Mouse (Mus musculus): ENCODE results near the gene Kcnn1. TPM values are rescaled to one million over a fixed set of nuclear protein-coding genes. Genes with fewer than 3 reads are reported as not detected.
"Not testable (repeated sequence)": the region's sequence is repeated elsewhere in the genome, so short reads cannot be mapped to it uniquely, and the experiment has no call there.

The Kcnn1 gene
- polyA plus RNA-seq, 1 experiment from 2014 or later, result 5.9 TPM

- Histone ChIP-seq H3K9me3 (no peaks in the 10 kb centered on the region), H3K27ac (peak overlapping the region; percentile 99), H3K4me3 (peak overlapping the region; percentile 93), H3K27me3 (ENCODE audit: poor library complexity, severe bottlenecking) (peaks cover 29% of the 10 kb centered on the region), H3K36me3 (replicated peaks) (peaks cover 36% of the 10 kb centered on the region), H3K4me1 (peaks cover 27% of the 10 kb centered on the region)
- under 1% methylated on average over 20 of the region's 20 CpGs for WGBS
- peak; percentile 83 for DNase-seq (ENCODE audit: extremely low spot score, low spot score)
Measured at GRCm38 (mm10) chr8:70897681-70898413, 34.8 kb upstream of the Kcnn1 start.

- WGBS, result under 1% methylated on average over 60 of the region's 60 CpGs
- DNase-seq (ENCODE audit: extremely low spot score, low spot score), result peak; percentile 95
- H3K27me3 ChIP-seq (ENCODE audit: poor library complexity, severe bottlenecking), result peaks cover 30% of the 10 kb centered on the region
- peak within 1 kb of the TSS; percentile 99 for H3K27ac ChIP-seq
- H3K4me3 ChIP-seq, result peak within 1 kb of the TSS; percentile 93
- no peaks in the 10 kb centered on the region for H3K9me3 ChIP-seq
- peaks cover 34% of the 10 kb centered on the region for H3K4me1 ChIP-seq
- peaks cover 38% of the 10 kb centered on the region for H3K36me3 ChIP-seq (replicated peaks)
Measured at GRCm38 (mm10) chr8:70897021-70897680, 34.1 kb upstream of the Kcnn1 start, which contains the start of gene Rpl18a. Gene Rpl18a (minus strand): TSS chr8:70897412.

- 5% methylated on average over 25 of the region's 25 CpGs for WGBS
- Histone ChIP-seq H3K4me1 (peaks cover 41% of the 10 kb centered on the region), H3K27ac (peak overlapping the region; percentile 99), H3K36me3 (replicated peaks) (peaks cover 38% of the 10 kb centered on the region), H3K27me3 (ENCODE audit: poor library complexity, severe bottlenecking) (peaks cover 36% of the 10 kb centered on the region), H3K9me3 (no peaks in the 10 kb centered on the region), H3K4me3 (peak overlapping the region; percentile 93)
- DNase-seq (ENCODE audit: extremely low spot score, low spot score), result no peak
Measured at GRCm38 (mm10) chr8:70896316-70897020, 33.4 kb upstream of the Kcnn1 start.

GRCm38 (mm10) chr8:70895571-70896259 is 32.7 kb upstream of the Kcnn1 start:
- H3K4me3 ChIP-seq, result peak overlapping the region; percentile 93
- not testable (repeated sequence) for H3K9me3 ChIP-seq; DNase-seq (ENCODE audit: extremely low spot score, low spot score)
- peaks cover 38% of the 10 kb centered on the region for H3K36me3 ChIP-seq (replicated peaks)
- 0 out of 2 replicates have a peak overlapping the region, but pooled peaks have one; percentile 99 for H3K27ac ChIP-seq
- H3K4me1 ChIP-seq, result peaks cover 47% of the 10 kb centered on the region
- 87% methylated on average over 24 of the region's 24 CpGs for WGBS
- peaks cover 43% of the 10 kb centered on the region for H3K27me3 ChIP-seq (ENCODE audit: poor library complexity, severe bottlenecking)

- WGBS, result 91% methylated on average over 8 of the region's 8 CpGs
- Histone ChIP-seq H3K36me3 (replicated peaks) (peaks cover 38% of the 10 kb centered on the region), H3K27me3 (ENCODE audit: poor library complexity, severe bottlenecking) (peaks cover 51% of the 10 kb centered on the region), H3K4me3 (peak overlapping the region; percentile 93), H3K9me3 (no peaks in the 10 kb centered on the region), H3K4me1 (peaks cover 47% of the 10 kb centered on the region), H3K27ac (no peak overlapping the region)
- no peak for DNase-seq (ENCODE audit: extremely low spot score, low spot score)
Measured at GRCm38 (mm10) chr8:70894771-70895545, 31.9 kb upstream of the Kcnn1 start.

GRCm38 (mm10) chr8:70894385-70894720 is 31.3 kb upstream of the Kcnn1 start:
- Histone ChIP-seq H3K4me3 (0 out of 2 replicates have a peak overlapping the region, but pooled peaks have one; percentile 7), H3K4me1 (peaks cover 47% of the 10 kb centered on the region), H3K27me3 (ENCODE audit: poor library complexity, severe bottlenecking) (peaks cover 57% of the 10 kb centered on the region), H3K36me3 (replicated peaks) (peaks cover 38% of the 10 kb centered on the region), H3K27ac (no peak overlapping the region), H3K9me3 (no peaks in the 10 kb centered on the region)
- no peak for DNase-seq (ENCODE audit: extremely low spot score, low spot score)
- WGBS, result 68% methylated on average over 2 of the region's 2 CpGs

- no peaks in the 10 kb centered on the region for H3K9me3 ChIP-seq
- peaks cover 46% of the 10 kb centered on the region for H3K4me1 ChIP-seq
- peaks cover 62% of the 10 kb centered on the region for H3K27me3 ChIP-seq (ENCODE audit: poor library complexity, severe bottlenecking)
- peak overlapping the region; percentile 43; the same call in 1 of the 2 replicates for H3K4me3 ChIP-seq
- H3K27ac ChIP-seq, result no peak overlapping the region
- peak; percentile 86 for DNase-seq (ENCODE audit: extremely low spot score, low spot score)
- H3K36me3 ChIP-seq (replicated peaks), result peaks cover 38% of the 10 kb centered on the region
- WGBS, result 28% methylated on average over 12 of the region's 12 CpGs
Measured at GRCm38 (mm10) chr8:70893656-70894384, 30.8 kb upstream of the Kcnn1 start.

- Histone ChIP-seq H3K4me3 (peak overlapping the region; percentile 43), H3K4me1 (peaks cover 40% of the 10 kb centered on the region), H3K9me3 (no peaks in the 10 kb centered on the region), H3K27ac (no peak overlapping the region), H3K27me3 (ENCODE audit: poor library complexity, severe bottlenecking) (peaks cover 70% of the 10 kb centered on the region), H3K36me3 (replicated peaks) (peaks cover 38% of the 10 kb centered on the region)
- peak; percentile 53 for DNase-seq (ENCODE audit: extremely low spot score, low spot score)
- WGBS, result 31% methylated on average over 20 of the region's 20 CpGs
Measured at GRCm38 (mm10) chr8:70892896-70893655, 30.0 kb upstream of the Kcnn1 start.

- Histone ChIP-seq H3K27me3 (ENCODE audit: poor library complexity, severe bottlenecking) (peaks cover 78% of the 10 kb centered on the region), H3K27ac (peak within 1 kb of the TSS; percentile 35; the same call in 1 of the 2 replicates), H3K4me3 (peak within 1 kb of the TSS; percentile 43), H3K36me3 (replicated peaks) (peaks cover 38% of the 10 kb centered on the region), H3K9me3 (no peaks in the 10 kb centered on the region), H3K4me1 (peaks cover 48% of the 10 kb centered on the region)
- peak; percentile 53 for DNase-seq (ENCODE audit: extremely low spot score, low spot score)
- 1% methylated on average over 80 of the region's 80 CpGs for WGBS
Measured at GRCm38 (mm10) chr8:70892022-70892895, 29.2 kb upstream of the Kcnn1 start, which contains the start of gene Slc5a5. Gene Slc5a5 (minus strand): TSS chr8:70892757.

- no peaks in the 10 kb centered on the region for H3K9me3 ChIP-seq
- no peak overlapping the region for H3K27ac ChIP-seq
- H3K4me3 ChIP-seq, result 0 out of 2 replicates have a peak overlapping the region, but pooled peaks have one; percentile 6
- H3K36me3 ChIP-seq (replicated peaks), result peaks cover 37% of the 10 kb centered on the region
- no peak for DNase-seq (ENCODE audit: extremely low spot score, low spot score)
- peaks cover 83% of the 10 kb centered on the region for H3K27me3 ChIP-seq (ENCODE audit: poor library complexity, severe bottlenecking)
- 3% methylated on average over 21 of the region's 21 CpGs for WGBS
- peaks cover 49% of the 10 kb centered on the region for H3K4me1 ChIP-seq
Measured at GRCm38 (mm10) chr8:70891356-70891755, 28.3 kb upstream of the Kcnn1 start.

All from forebrain, embryonic 10.5 days (tissue).